Mouse (Mus musculus) erythroblast, embryonic 14.5 days (primary cell): ENCODE data around the gene Pid1. TPM values are rescaled to one million over a fixed set of nuclear protein-coding genes. Genes with fewer than 3 reads are reported as not detected.

Experiments used
- H3K27me3 ChIP-seq: 2 replicates; pipeline ENCODE4 v1.6.1; 2012; ENCODE audit warnings: inconsistent platforms; ENCODE audit not compliant: control insufficient read depth
- H3K36me3 ChIP-seq: 2 replicates; pipeline ENCODE4 v1.6.1; 2012; ENCODE audit warnings: mild to moderate bottlenecking, inconsistent platforms; ENCODE audit not compliant: control insufficient read depth
- H3K4me1 ChIP-seq: 2 replicates; pipeline ENCODE4 v1.6.1; 2012; ENCODE audit warnings: inconsistent platforms; ENCODE audit not compliant: control insufficient read depth
- H3K4me3 ChIP-seq: replicated peaks from 2 replicates; pipeline ENCODE3; 2012; ENCODE audit warnings: moderate library complexity, mild to moderate bottlenecking, inconsistent platforms
- H3K9me3 ChIP-seq: 2 replicates; pipeline ENCODE4 v1.6.1; 2012; ENCODE audit warnings: low read length, inconsistent platforms, mixed read lengths; ENCODE audit not compliant: control insufficient read depth
- GATA1 ChIP-seq: IDR thresholded peaks from 2 replicates; pipeline ENCODE4 v1.6.1; 2012; ENCODE audit warnings: low read length, inconsistent platforms, mixed read lengths
- TAL1 ChIP-seq: IDR thresholded peaks from 3 replicates; pipeline ENCODE4 v1.6.1; 2012; ENCODE audit warnings: low read length, inconsistent platforms, mixed read lengths
- polyA plus RNA-seq: library from polyadenylated mRNA; stranded (reverse); fragments of >175 nt; gene quantifications from 2 replicates; pipeline ENCODE4 v1.2.3, GENCODE M21; 2012

Pid1 gene
- polyA plus RNA-seq, 1 experiment, result 0.05 TPM

DNA sequence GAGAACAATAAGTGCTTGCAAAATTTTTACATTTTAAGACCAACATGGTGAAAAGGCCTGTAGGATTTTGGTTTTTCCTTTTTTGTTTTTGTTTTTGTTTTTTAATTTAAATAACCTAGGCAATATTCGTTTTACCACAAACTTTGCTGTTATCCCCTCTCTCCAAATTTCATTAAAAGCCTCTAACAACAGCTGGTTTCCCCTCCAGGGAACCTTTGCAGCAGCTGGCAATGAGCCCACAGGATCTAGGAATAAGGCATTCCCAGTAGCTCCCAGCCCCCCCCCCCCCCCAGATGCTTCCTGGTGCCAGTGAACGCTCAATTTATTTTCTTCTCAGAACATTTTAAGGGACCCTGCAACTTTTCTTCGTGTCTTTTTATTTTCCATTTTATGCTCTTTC, 38.7 kb downstream of the Pid1 start:
- H3K36me3 ChIP-seq, result no peaks in the 10 kb centered on the region
- H3K4me1 ChIP-seq, result no peaks in the 10 kb centered on the region
- no peak for TF ChIP-seq GATA1
- TF ChIP-seq TAL1, result no peak
- H3K9me3 ChIP-seq, result peaks cover 4% of the 10 kb centered on the region; the same call in 1 of the 2 replicates
- H3K27me3 ChIP-seq, result no peaks in the 10 kb centered on the region
- H3K4me3 ChIP-seq, result no peak overlapping the region

DNA sequence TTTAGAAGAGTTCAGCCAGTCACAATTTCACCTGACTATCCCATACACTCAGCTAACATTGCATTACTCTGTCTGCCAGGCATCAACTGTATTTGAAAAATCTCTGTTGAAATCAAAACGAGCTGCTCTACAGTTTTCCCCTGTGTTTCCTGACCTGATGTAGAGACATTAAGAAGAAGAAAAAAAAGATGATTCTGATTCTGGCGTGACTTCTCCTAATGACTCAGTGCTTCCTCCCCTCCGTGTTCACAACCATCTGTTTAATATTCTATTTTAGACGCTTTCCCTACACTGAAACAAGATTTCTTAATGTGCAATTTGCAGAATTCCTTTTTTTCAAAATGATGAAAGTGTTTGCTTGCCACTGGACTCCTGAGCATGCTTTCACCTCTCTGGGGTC, 42.7 kb downstream of the Pid1 start:
- Histone ChIP-seq H3K36me3 (no peaks in the 10 kb centered on the region), H3K4me3 (no peak overlapping the region), H3K27me3 (no peaks in the 10 kb centered on the region), H3K9me3 (no peaks in the 10 kb centered on the region; the same call in 1 of the 2 replicates), H3K4me1 (no peaks in the 10 kb centered on the region)
- TF ChIP-seq GATA1 (no peak), TAL1 (no peak)

DNA sequence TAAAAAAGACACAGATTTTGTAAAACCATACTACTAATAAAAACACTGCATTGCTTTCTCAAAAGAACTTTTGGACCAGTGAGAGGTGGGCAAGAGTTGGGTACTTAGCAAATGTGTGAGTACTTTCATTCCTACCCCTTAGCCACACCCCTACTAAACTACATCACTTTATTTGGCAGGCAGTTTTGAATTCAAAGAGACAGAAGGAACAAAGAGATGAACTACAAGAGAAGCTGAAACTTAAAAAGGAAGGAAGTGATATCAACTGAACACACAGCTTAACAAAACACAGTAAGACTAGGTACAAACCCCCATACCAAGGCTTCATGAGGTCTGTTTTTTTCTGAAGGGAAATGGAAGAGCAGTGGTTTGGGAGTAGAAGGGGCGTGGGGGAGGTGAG, 45.4 kb downstream of the Pid1 start:
- Histone ChIP-seq H3K9me3 (no peaks in the 10 kb centered on the region), H3K4me3 (no peak overlapping the region), H3K4me1 (no peaks in the 10 kb centered on the region), H3K27me3 (no peaks in the 10 kb centered on the region), H3K36me3 (no peaks in the 10 kb centered on the region)
- TF ChIP-seq TAL1 (no peak), GATA1 (no peak)

DNA sequence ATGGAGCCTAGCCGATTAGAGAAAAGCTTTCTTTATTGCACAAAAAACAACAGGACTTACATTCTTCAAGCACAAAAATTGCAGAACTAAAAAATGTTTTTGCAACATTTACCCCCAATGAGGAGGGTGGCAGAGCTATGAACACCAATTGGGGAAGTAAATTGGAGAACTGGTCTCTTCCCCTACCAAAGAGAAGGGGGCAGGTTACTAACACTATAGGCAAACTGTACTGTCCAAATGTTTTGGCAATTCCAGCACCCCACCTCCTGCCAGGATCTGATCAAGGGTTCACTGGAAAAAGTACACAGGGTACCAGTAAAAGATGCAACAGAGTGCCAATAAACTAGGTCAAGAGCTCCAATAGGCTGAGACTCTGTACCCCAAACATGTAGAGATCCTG, 46.2 kb downstream of the Pid1 start:
- TF ChIP-seq TAL1 (no peak), GATA1 (no peak)
- Histone ChIP-seq H3K4me3 (no peak overlapping the region), H3K4me1 (no peaks in the 10 kb centered on the region), H3K9me3 (no peaks in the 10 kb centered on the region), H3K36me3 (no peaks in the 10 kb centered on the region), H3K27me3 (no peaks in the 10 kb centered on the region)

DNA sequence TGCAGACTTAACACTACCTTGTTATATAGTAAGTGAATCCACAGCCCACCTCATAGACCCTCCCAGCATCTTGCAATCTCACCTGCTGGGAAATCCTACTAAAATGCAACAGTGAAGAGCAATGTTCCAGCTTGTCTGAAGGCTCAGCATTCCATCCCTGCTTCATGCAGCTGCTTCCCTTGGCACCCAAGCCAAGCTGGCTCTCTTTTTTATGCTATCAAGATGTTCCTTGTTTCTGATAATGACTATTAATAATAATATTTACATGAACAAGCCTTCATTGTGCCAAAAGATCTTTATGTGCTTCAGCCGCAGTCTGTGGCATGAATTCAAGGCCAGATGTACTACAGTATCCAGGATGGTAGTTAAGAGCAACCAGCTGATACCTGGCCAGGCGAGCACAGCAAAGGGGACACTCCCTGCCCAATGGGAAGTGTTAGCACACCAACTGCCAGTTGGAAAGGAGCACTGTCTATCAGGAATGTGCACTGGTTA, 54.0 kb downstream of the Pid1 start:
- Histone ChIP-seq H3K9me3 (peaks cover 5% of the 10 kb centered on the region), H3K4me3 (no peak overlapping the region), H3K4me1 (no peaks in the 10 kb centered on the region), H3K36me3 (no peaks in the 10 kb centered on the region), H3K27me3 (no peaks in the 10 kb centered on the region)
- TF ChIP-seq TAL1 (no peak), GATA1 (no peak)

DNA sequence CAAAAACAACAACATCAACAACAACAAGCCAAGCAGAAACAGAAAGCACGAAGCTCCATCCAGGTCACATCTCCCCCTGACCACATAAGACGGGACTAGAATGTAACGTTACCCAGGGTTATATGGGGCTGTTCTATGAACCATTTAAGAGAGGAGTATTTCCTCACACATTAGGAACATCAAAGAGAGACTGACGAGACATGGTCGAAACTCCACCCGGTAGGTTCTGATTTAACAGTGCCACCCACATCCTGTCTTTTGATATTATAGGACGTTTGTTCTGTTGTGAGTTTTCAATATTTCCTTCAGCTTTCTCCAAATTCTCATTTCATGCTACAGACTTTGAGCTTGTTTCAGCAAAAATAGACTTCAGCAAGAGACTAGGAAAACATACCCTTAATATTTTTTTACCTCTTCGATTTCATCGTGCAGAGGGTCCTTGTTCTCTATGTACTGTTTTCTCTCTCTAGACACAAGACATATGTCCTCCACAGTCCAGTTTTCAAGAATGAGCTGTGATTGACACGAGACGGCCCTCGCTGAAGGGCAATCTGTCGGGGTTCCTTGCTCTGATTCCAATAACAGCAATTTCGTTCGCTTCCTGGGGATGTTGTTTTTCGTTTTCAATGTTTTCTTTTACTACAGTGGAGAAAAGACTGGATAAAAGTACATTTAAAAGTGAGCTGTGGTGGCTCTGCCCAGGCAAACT, 58.1 kb downstream of the Pid1 start:
- peaks cover 7% of the 10 kb centered on the region for H3K9me3 ChIP-seq
- no peaks in the 10 kb centered on the region for H3K27me3 ChIP-seq
- no peak overlapping the region for H3K4me3 ChIP-seq
- no peaks in the 10 kb centered on the region for H3K4me1 ChIP-seq
- no peaks in the 10 kb centered on the region for H3K36me3 ChIP-seq
- no peak for TF ChIP-seq GATA1
- no peak for TF ChIP-seq TAL1

DNA sequence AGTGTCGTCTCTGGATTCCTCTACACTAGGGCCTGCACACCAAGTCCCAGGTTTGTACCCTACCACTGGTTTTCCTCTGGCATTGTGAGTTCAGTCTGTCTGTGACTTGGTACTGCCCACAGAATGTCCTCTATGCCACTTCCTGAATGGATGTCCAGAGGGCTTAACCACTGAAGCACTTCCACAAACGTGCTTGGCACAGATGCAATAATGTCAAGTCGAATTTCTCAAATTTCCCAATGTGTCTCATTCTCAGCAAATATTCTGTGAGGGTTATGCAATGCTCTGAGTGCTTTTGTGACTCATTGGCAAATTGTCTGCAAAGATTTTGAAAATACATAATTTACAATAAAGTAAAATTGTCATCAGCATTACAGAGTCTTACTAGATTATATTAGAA, 61.2 kb downstream of the Pid1 start:
- H3K4me1 ChIP-seq, result no peaks in the 10 kb centered on the region
- no peaks in the 10 kb centered on the region for H3K27me3 ChIP-seq
- no peak overlapping the region for H3K4me3 ChIP-seq
- no peak for TF ChIP-seq TAL1
- no peak for TF ChIP-seq GATA1
- H3K36me3 ChIP-seq, result no peaks in the 10 kb centered on the region
- peaks cover 7% of the 10 kb centered on the region for H3K9me3 ChIP-seq

DNA sequence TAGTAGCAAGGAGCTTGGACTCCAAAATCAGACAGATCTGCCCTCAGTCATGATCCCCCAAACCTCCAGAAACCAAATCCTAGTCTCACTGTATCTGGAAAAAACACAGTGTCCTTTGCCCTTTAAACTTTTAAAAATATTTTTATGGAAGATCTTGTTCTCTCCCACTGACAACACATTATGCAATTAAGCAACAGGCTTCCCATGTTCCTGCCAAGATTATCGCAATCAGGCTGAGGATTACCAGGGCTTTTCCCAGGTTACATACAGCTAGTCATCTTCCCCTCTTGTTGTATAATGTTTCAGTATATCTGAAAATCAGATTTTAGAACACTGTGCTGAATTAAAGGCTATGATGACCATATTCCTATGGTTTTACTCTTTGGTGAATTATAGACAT, 64.3 kb downstream of the Pid1 start:
- Histone ChIP-seq H3K4me1 (no peaks in the 10 kb centered on the region), H3K27me3 (no peaks in the 10 kb centered on the region)
- TF ChIP-seq TAL1, result no peak
- TF ChIP-seq GATA1, result no peak

DNA sequence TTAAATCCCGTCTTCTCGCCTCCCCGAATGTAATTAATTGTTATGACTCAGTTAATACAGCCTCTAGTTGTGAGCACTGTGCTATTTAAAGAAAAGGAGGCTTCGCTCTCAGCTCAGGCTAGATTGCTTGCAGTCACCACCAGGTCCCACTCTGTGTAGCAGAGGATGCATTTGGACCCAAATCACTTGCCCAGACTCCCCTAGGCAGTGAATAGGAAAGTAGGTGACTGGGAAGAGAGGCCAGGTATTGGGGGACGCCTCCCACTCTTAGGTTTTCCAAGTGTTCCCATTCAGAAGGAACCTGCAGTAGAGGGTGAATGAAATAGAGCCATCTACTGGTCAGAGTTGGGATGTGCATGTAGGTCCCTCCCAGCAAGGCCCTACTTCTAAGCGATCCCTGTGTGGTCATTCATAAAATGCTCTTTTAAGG, 77.3 kb downstream of the Pid1 start:
- no peaks in the 10 kb centered on the region for H3K4me1 ChIP-seq
- H3K9me3 ChIP-seq, result no peaks in the 10 kb centered on the region
- H3K36me3 ChIP-seq, result no peaks in the 10 kb centered on the region
- H3K4me3 ChIP-seq, result no peak overlapping the region
- no peak for TF ChIP-seq TAL1
- H3K27me3 ChIP-seq, result no peaks in the 10 kb centered on the region

More for the DNA sequence above, 64.3 kb downstream of the Pid1 start:
- no peak overlapping the region for H3K4me3 ChIP-seq
- H3K36me3 ChIP-seq, result no peaks in the 10 kb centered on the region
- H3K9me3 ChIP-seq, result peaks cover 9% of the 10 kb centered on the region

DNA sequence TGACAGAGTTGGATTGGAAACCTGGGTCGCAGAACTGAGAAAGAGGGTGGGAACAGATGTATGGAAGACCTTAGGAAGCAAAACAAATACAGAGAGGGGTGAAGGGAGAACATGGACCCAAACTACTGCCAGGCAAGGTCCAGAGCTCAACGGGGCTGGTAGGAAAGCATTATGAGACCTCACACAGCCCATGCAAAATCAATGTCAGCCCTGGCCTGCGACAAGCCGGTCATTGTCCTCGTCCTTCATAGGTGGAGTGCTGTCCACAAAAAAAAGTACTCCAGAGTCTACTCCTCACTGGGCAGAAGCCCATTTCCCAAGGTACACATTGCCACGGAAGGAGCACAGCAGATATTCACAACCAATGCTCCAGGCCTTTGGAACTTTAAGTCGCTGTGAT, 78.4 kb downstream of the Pid1 start:
- no peaks in the 10 kb centered on the region for H3K27me3 ChIP-seq
- TF ChIP-seq TAL1 (no peak), GATA1 (no peak)
- no peaks in the 10 kb centered on the region for H3K36me3 ChIP-seq
- no peak overlapping the region for H3K4me3 ChIP-seq
- H3K4me1 ChIP-seq, result no peaks in the 10 kb centered on the region
- H3K9me3 ChIP-seq, result no peaks in the 10 kb centered on the region
